Mouse (Mus musculus) thymus, adult 2 months (tissue): Measurements from ENCODE around the gene Rpl7l1.

Experiments
- CTCF ChIP-seq: fragments of 200-500 bp; IDR thresholded peaks from 2 replicates; pipeline ENCODE4 v1.5.1; 2012; ENCODE audit warnings: mild to moderate bottlenecking, control low read depth, low read length, moderate library complexity, borderline replicate concordance; ENCODE audit not compliant: control insufficient read depth, poor library complexity, insufficient read depth; ENCODE audit errors: extremely low read depth
- POLR2A ChIP-seq: fragments of 200-500 bp; IDR thresholded peaks from 2 replicates; pipeline ENCODE4 v1.6.1; 2012; ENCODE audit warnings: mild to moderate bottlenecking, low read length, control low read depth, moderate library complexity; ENCODE audit not compliant: control insufficient read depth, poor library complexity, insufficient read depth; ENCODE audit errors: extremely low read depth

DNA sequence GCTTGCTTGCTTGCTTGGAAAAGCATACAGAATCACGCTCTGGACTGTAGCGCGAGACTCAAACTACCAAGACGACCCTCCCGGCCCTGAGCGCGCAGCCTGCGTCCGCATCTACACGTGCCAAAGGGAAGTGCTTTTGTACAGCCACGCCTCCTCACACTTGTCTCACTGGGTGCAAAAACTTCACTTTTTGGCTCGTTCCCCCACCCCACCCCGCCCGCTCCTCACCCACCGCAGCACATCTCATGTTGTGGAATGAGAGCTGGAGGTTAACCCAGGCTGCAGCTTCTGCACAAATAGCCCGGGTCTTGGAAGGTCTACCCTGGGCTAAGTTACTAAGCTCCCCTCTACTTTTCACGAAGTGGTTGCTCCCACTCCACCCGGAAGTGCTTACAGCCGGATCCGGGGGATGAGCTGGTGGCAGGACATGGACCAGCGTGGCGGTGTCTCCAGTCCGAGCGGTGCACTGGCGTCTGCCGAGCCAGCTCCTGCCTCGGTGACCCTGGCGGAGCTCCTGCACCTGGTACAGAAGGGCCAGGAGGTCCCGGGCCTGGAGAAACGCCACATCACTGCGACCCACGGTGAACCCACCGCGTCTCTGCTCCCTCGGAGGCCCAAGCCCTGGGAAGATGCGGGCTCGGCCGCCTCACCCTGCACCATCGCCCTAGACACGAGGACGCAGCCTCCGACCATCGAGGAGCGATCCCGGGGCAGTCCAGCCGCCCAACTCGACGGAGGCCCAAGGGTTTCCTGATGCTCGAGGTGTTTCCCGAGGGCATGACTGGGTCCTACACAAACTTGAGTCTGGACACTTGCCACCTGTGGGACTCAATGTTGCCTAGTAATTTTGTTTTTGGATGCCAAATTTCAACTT lies 9.8 kb downstream of the Rpl7l1 start, which contains the start of gene 2310039H08Rik:
- TF ChIP-seq CTCF = no peak; the same call in 1 of the 2 replicates
- TF ChIP-seq POLR2A = 0 out of 2 replicates have a peak, but pooled peaks have one; percentile 66
